Mouse (Mus musculus) small intestine, adult 2 months (tissue): ENCODE measurements around the gene Slc41a3. TPM values are rescaled to one million over a fixed set of nuclear protein-coding genes. Genes with fewer than 3 reads are reported as not detected.

Experiments
- H3K27ac ChIP-seq: fragments of 200-500 bp; 2 replicates; pipeline ENCODE4 v1.5.1; 2012; ENCODE audit warnings: low read depth, low read length, control low read depth, inconsistent platforms; ENCODE audit not compliant: insufficient read depth
- H3K27me3 ChIP-seq: fragments of 200-500 bp; 2 replicates; pipeline ENCODE4 v1.6.1; 2012; ENCODE audit warnings: mild to moderate bottlenecking, moderate library complexity, low read length, inconsistent platforms; ENCODE audit not compliant: control insufficient read depth, insufficient read depth
- H3K36me3 ChIP-seq: fragments of 200-500 bp; 2 replicates; pipeline ENCODE4 v1.6.1; 2012; ENCODE audit warnings: mild to moderate bottlenecking, low read length, control low read depth, inconsistent platforms; ENCODE audit not compliant: control insufficient read depth, insufficient read depth
- H3K4me1 ChIP-seq: fragments of 200-500 bp; 2 replicates; pipeline ENCODE4 v1.6.1; 2012; ENCODE audit warnings: low read length, inconsistent platforms, mixed read lengths; ENCODE audit not compliant: control insufficient read depth, insufficient read depth, insufficient read length
- H3K4me3 ChIP-seq: fragments of 200-500 bp; 2 replicates; pipeline ENCODE4 v1.5.1; 2012; ENCODE audit warnings: low read depth, mild to moderate bottlenecking, control low read depth, inconsistent platforms, low read length, moderate library complexity
- CTCF ChIP-seq: fragments of 200-500 bp; IDR thresholded peaks from 2 replicates; pipeline ENCODE4 v1.5.1; 2012; ENCODE audit warnings: low read depth, mild to moderate bottlenecking, control low read depth, inconsistent platforms, low read length, moderate library complexity, mixed read lengths; ENCODE audit not compliant: insufficient replicate concordance, insufficient read length; ENCODE audit errors: extremely low read depth
- POLR2A ChIP-seq: fragments of 200-500 bp; IDR thresholded peaks from 2 replicates; pipeline ENCODE4 v1.6.1; 2012; ENCODE audit warnings: low read depth, mild to moderate bottlenecking, control low read depth, inconsistent platforms, low read length, moderate library complexity
- WGBS: fragments of 180-500 bp; shearing (Covaris S2); methylation state at CpG from one replicate; pipeline ENCODE4 v1.1.7; 2018; 5-methylcytosine and 5-hydroxymethylcytosine counted together
- polyA plus RNA-seq: library from polyadenylated mRNA; depleted of rRNA; stranded (reverse); fragments of >200 nt; gene quantifications from 2 replicates; pipeline ENCODE4 v1.2.3, GENCODE M21; 2012

Slc41a3 gene
- polyA plus RNA-seq, 1 experiment = 10.7 TPM

DNA sequence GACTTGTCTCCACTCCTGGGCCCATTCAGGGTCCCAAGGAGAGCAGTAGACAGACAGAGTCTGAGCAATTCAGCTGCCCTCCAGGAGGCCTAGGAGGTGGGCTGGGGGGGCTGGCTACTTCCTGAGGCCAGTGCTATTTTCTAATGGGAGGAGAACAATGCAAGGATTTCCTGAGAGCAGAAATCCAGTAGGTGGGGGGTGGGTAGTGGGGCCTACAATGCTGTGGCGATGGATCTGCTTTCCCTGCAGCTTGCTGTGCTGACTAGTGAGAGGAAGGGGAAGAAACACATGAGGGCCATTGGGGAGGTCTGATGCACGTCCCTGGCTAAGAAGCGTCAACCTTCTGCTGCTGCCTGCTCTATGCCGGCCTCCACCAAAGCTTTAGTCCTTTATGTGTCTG lies 74.2 kb downstream of the Slc41a3 start:
- Histone ChIP-seq H3K36me3 (peaks cover 9% of the 10 kb centered on the region), H3K4me1 (peaks cover 3% of the 10 kb centered on the region), H3K27ac (no peak overlapping the region), H3K27me3 (no peaks in the 10 kb centered on the region), H3K4me3 (no peak overlapping the region)
- 84% methylated on average over 4 of the region's 4 CpGs for WGBS
- TF ChIP-seq POLR2A (no peak), CTCF (no peak)

DNA sequence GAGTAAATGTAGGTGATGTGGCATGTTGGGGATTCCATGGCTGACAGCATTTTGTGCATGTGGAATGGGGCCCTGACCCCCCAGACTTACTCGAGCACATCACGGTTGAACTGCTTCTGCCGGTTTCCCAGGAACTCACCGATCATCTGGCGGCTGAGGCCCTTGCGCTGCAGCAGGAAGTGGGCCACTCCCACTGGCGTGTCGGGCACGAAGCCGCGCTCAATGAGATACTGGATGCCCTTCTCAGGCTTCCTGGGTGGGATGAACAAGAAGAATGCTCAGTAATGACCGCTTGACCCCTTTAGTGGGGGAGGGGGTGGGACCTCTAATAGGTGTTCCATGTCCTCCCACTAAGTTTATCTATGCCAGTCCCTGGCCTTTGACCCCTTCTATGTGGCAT lies 75.9 kb downstream of the Slc41a3 start:
- no peak for TF ChIP-seq POLR2A
- TF ChIP-seq CTCF = no peak
- no peak overlapping the region for H3K27ac ChIP-seq
- no peaks in the 10 kb centered on the region for H3K27me3 ChIP-seq
- H3K4me1 ChIP-seq = peaks cover 8% of the 10 kb centered on the region
- H3K4me3 ChIP-seq = no peak overlapping the region
- peaks cover 7% of the 10 kb centered on the region for H3K36me3 ChIP-seq
- 79% methylated on average over 12 of the region's 12 CpGs for WGBS

- H3K27ac ChIP-seq = no peak overlapping the region
These were observed 79.5 kb downstream of the Slc41a3 start for GRCm38 (mm10) chr6:90683831-90684532.

GRCm38 (mm10) chr6:90686812-90687211 lies 82.3 kb downstream of the Slc41a3 start:
- H3K27ac ChIP-seq = no peak overlapping the region
- no peak overlapping the region for H3K4me3 ChIP-seq
- TF ChIP-seq POLR2A = no peak
- no peak for TF ChIP-seq CTCF
- WGBS = 89% methylated on average over 1 of the region's 1 CpGs
- no peaks in the 10 kb centered on the region for H3K27me3 ChIP-seq
- peaks cover 11% of the 10 kb centered on the region; the same call in 1 of the 2 replicates for H3K4me1 ChIP-seq
- H3K36me3 ChIP-seq = peaks cover 13% of the 10 kb centered on the region; the same call in 1 of the 2 replicates

More at GRCm38 (mm10) chr6:90683831-90684532, 79.5 kb downstream of the Slc41a3 start:
- Histone ChIP-seq H3K4me3 (no peak overlapping the region), H3K4me1 (peaks cover 8% of the 10 kb centered on the region), H3K36me3 (peaks cover 4% of the 10 kb centered on the region; the same call in 1 of the 2 replicates), H3K27me3 (no peaks in the 10 kb centered on the region)
- 25% methylated on average over 3 of the region's 3 CpGs for WGBS
- TF ChIP-seq CTCF (no peak), POLR2A (no peak)

DNA sequence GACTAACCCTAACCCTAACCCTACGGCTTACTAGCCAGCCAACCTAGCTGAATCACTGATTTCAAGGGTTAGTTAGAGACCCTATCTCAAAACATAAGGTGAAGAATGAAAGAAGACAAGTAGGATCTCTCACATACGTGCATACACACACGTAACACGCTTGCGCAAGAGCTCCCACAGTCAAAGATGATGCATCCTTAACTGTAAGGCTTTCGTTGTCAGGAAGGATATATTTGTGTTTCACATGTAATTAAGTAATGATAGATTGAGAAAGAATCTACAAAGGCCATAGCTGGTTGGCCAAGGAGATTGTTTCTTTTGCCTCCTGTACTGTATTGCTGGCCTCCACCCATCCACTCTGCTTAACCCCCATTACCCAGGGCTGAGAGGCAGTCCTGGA lies 83.5 kb downstream of the Slc41a3 start:
- WGBS = 92% methylated on average over 6 of the region's 6 CpGs
- Histone ChIP-seq H3K27ac (no peak overlapping the region), H3K36me3 (peaks cover 13% of the 10 kb centered on the region; the same call in 1 of the 2 replicates), H3K4me3 (no peak overlapping the region), H3K4me1 (peaks cover 11% of the 10 kb centered on the region; the same call in 1 of the 2 replicates), H3K27me3 (no peaks in the 10 kb centered on the region)
- TF ChIP-seq POLR2A = no peak
- TF ChIP-seq CTCF = no peak

- no peak overlapping the region for H3K27ac ChIP-seq
These were observed 84.2 kb downstream of the Slc41a3 start for GRCm38 (mm10) chr6:90688742-90689141.

DNA sequence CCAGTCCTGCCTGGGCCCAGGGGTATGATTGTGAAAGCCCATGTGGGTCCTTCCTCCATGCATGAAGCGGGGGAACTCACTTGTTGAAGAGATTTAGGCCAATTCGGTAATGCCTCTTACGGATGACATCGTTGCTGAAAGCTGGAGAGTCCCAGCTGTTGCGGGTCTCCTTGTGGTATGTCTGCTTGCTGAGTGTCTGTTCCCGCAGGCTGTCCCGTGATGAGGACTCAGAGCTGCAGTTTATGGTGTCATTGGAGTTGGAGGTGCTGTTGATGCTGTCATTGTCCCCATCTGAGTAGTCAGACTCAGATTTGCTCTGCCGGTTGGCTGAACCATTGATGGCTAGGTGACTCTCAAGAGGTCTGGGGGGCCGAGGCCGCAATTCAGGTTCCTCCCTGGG lies 85.0 kb downstream of the Slc41a3 start:
- 84% methylated on average over 10 of the region's 10 CpGs for WGBS
- H3K27ac ChIP-seq = no peak overlapping the region
- H3K27me3 ChIP-seq = no peaks in the 10 kb centered on the region
- 0 out of 2 replicates have a peak, but pooled peaks cover 2% of the 10 kb centered on the region for H3K4me1 ChIP-seq
- no peak overlapping the region for H3K4me3 ChIP-seq
- no peak for TF ChIP-seq POLR2A
- TF ChIP-seq CTCF = no peak
- H3K36me3 ChIP-seq = peaks cover 13% of the 10 kb centered on the region; the same call in 1 of the 2 replicates

More at GRCm38 (mm10) chr6:90688742-90689141, 84.2 kb downstream of the Slc41a3 start:
- TF ChIP-seq CTCF (no peak), POLR2A (no peak)
- no peaks in the 10 kb centered on the region for H3K27me3 ChIP-seq
- H3K36me3 ChIP-seq = peaks cover 13% of the 10 kb centered on the region; the same call in 1 of the 2 replicates
- H3K4me3 ChIP-seq = no peak overlapping the region
- WGBS = 64% methylated on average over 3 of the region's 3 CpGs
- H3K4me1 ChIP-seq = peaks cover 7% of the 10 kb centered on the region; the same call in 1 of the 2 replicates

- Histone ChIP-seq H3K4me3 (no peak overlapping the region), H3K4me1 (0 out of 2 replicates have a peak, but pooled peaks cover 2% of the 10 kb centered on the region), H3K27me3 (no peaks in the 10 kb centered on the region), H3K27ac (no peak overlapping the region), H3K36me3 (peaks cover 13% of the 10 kb centered on the region; the same call in 1 of the 2 replicates)
- 67% methylated on average over 2 of the region's 2 CpGs for WGBS
- TF ChIP-seq POLR2A = no peak
- TF ChIP-seq CTCF = no peak
These were observed 87.4 kb downstream of the Slc41a3 start for GRCm38 (mm10) chr6:90691935-90692334.
